Mouse (Mus musculus) forebrain, embryonic 13.5 days (tissue): ENCODE data around the gene Me1. TPM values are rescaled to one million over a fixed set of nuclear protein-coding genes. Genes with fewer than 3 reads are reported as not detected.

Experiments used
- ATAC-seq: fragments of 200-750 bp; cut with Nextera tagmentation; 2 replicates; pipeline ENCODE4 v1.8.0; 2017
- H3K27ac ChIP-seq: fragments of 300-500 bp; sonication (generic); 2 replicates; pipeline ENCODE4 v1.5.1; 2015; ENCODE audit warnings: inconsistent platforms, mild to moderate bottlenecking, moderate library complexity
- H3K27me3 ChIP-seq: fragments of 300-500 bp; sonication (generic); 2 replicates; pipeline ENCODE4 v1.6.1; 2015; ENCODE audit warnings: mild to moderate bottlenecking, inconsistent platforms
- H3K36me3 ChIP-seq: fragments of 300-500 bp; sonication (generic); 2 replicates; pipeline ENCODE4 v1.6.1; 2015; ENCODE audit warnings: mild to moderate bottlenecking, inconsistent platforms; ENCODE audit not compliant: poor library complexity, severe bottlenecking
- H3K4me1 ChIP-seq: fragments of 300-500 bp; sonication (generic); 2 replicates; pipeline ENCODE4 v1.6.1; 2015; ENCODE audit warnings: inconsistent platforms
- H3K4me2 ChIP-seq: fragments of 300-500 bp; sonication (generic); 2 replicates; pipeline ENCODE4 v1.6.1; 2015; ENCODE audit warnings: inconsistent platforms, mild to moderate bottlenecking, moderate library complexity
- H3K4me3 ChIP-seq: fragments of 300-500 bp; sonication (generic); 2 replicates; pipeline ENCODE4 v1.5.1; 2015; ENCODE audit warnings: mild to moderate bottlenecking, inconsistent platforms
- H3K9ac ChIP-seq: fragments of 300-500 bp; sonication (generic); 2 replicates; pipeline ENCODE4 v1.6.1; 2015; ENCODE audit warnings: mild to moderate bottlenecking, inconsistent platforms
- H3K9me3 ChIP-seq: fragments of 300-500 bp; sonication (generic); replicated peaks from 2 replicates; pipeline ENCODE4 v1.6.1; 2016; ENCODE audit warnings: inconsistent platforms
- WGBS: fragments of 180-500 bp; shearing (Covaris S2); methylation state at CpG from one replicate; pipeline ENCODE4 v1.1.7; 2015; 5-methylcytosine and 5-hydroxymethylcytosine counted together
- polyA plus RNA-seq: library from polyadenylated mRNA; unstranded; fragments of >200 nt; fragmentation: Nextera tagmentation; extraction: Ambion mirVana; gene quantifications from 2 replicates; pipeline ENCODE4 v1.2.1, GENCODE M21; 2015

The Me1 gene
- polyA plus RNA-seq, 1 experiment from 2014 or later: 9.5 TPM

DNA sequence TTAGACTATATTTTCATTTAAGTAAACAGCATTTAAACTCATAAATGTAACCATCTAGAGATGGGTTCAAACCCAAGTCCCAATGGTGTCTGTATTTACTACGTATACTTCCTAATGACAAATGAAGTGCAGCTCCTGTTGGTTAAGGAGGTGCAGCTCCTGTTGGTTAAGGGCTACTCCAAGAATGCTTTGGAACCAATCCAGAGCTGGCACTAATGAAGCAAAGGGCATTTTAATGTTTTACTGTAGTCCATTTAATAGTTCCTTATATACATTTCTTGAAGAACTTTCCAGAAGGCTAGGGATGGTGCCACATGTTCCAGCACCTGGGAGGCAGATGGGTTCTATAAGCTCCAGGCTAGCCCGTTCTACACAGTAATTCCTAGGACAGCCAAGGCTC, 20.3 kb downstream of the Me1 start:
- Histone ChIP-seq H3K27me3 (no peaks in the 10 kb centered on the region), H3K4me3 (no peak overlapping the region), H3K9me3 (no peaks in the 10 kb centered on the region), H3K4me1 (no peaks in the 10 kb centered on the region), H3K27ac (no peak overlapping the region), H3K9ac (no peak overlapping the region), H3K36me3 (no peaks in the 10 kb centered on the region), H3K4me2 (no peak overlapping the region)
- no peak for ATAC-seq
- 89% methylated on average over 2 of the region's 2 CpGs for WGBS

DNA sequence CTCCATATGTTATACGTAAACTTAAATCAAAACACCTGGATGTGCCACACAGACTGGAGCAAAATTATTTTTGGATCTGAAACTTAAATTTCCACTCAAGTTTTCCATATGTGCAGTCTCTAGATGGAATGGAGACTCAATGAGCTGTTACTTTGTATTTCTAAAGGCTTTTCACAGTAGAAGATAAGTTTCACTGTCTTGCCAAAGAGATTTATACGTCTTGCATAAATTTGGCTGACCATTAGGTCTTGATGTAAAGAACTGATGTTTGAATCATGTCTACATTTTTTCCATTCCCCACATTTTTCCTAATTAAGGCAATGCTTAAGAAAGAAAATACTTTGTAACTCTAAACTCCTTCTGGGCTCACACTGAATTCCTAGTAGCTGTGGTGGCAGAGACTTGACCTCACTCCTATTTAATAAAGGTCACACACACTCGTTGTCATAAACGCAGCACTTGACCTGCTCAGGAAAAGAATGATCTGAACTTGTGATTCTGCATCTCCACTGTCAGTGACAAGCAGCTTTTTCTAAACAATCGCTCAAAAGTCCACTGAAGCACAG, 22.8 kb downstream of the Me1 start:
- H3K36me3 ChIP-seq: no peaks in the 10 kb centered on the region
- ATAC-seq: no peak
- WGBS: 78% methylated on average over 5 of the region's 5 CpGs
- no peaks in the 10 kb centered on the region for H3K27me3 ChIP-seq
- 0 out of 2 replicates have a peak, but pooled peaks cover 7% of the 10 kb centered on the region for H3K4me1 ChIP-seq
- H3K4me2 ChIP-seq: no peak overlapping the region
- no peak overlapping the region for H3K27ac ChIP-seq
- no peak overlapping the region for H3K9ac ChIP-seq
- no peaks in the 10 kb centered on the region for H3K9me3 ChIP-seq
- H3K4me3 ChIP-seq: no peak overlapping the region

DNA sequence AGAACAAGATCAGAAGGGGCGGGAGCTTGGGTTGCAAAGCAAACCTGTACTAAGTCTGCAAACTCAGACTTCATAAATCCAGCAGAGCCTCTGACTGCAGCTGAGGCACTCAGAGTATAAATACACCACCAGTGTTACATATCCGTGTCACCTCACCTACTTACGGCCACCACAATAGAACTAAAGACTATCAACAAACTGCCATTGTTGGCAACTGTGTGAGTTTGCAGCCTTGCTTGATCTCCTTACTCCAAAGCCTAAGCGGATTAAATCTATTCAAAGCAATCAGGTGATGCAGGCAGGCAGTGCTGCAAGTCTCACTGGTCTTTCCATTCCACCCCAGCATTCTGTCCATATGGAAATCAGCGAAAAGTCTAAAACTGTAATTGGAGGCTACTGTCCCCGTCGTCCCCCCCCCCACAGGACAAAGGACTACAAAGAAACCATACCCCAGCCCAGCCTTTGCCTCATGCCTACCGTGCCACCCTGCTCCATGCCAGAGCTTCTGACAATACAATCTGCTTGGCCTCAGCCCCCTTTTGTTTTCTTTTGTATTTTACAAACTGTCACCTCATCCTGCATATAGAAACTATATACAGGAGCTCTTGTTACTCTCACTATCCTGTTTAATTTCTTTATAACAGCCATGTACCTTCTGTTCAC, 27.0 kb downstream of the Me1 start:
- 0 out of 2 replicates have a peak, but pooled peaks cover 7% of the 10 kb centered on the region for H3K4me1 ChIP-seq
- 0 out of 2 replicates have a peak, but pooled peaks have one; percentile 16 for ATAC-seq
- no peaks in the 10 kb centered on the region for H3K27me3 ChIP-seq
- no peak overlapping the region for H3K27ac ChIP-seq
- H3K4me2 ChIP-seq: no peak overlapping the region
- H3K4me3 ChIP-seq: no peak overlapping the region
- no peaks in the 10 kb centered on the region for H3K36me3 ChIP-seq
- H3K9ac ChIP-seq: no peak overlapping the region
- 11% methylated on average over 8 of the region's 8 CpGs for WGBS
- no peaks in the 10 kb centered on the region for H3K9me3 ChIP-seq

DNA sequence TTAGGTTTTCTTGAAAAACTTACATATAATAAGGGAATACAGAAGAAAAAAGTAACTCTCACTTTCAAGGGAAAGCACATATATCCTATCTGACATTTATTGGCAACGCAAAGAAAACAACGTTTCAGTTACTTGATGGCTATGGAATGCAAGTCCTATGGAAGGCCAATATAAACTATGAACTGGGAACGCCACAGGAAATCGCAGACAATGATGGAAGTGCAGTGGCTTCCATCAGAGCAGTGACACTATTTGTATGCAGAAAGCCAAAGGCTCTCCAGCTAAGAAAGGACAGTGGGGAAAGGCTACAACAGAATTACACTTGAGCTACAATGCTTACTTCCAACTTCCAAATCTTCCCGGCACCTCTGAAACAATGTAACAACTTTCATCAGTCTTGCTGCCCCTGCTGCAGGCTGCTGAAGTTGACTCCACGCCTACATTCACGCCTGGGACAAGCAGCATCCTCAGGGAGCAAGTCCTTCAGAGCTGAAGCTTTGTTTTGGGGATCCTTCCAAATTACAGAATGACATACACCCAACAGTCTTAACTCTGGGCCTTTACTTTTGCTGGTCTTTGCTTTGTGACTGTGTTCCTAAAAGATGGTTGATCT, 28.5 kb downstream of the Me1 start:
- ATAC-seq: no peak
- 88% methylated on average over 7 of the region's 7 CpGs for whole genome bisulfite sequencing
- H3K9ac ChIP-seq: no peak overlapping the region

DNA sequence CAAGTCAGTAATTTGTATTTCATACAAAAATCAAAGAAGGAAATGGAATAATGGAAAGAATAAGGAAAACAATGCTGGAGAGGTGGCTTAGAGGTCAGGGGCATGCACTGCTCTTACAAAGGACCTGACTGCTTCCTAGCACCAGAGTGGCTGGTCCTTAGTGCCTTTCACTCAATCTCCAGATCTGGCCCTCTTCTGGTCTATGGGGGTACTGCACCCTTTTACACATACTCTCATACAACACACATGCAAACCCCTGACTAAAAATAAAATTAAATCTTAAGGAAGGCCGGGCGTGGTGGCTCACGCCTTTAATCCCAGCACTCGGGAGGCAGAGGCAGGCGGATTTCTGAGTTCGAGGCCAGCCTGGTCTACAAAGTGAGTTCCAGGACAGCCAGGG, 34.1 kb downstream of the Me1 start:
- no peaks in the 10 kb centered on the region for H3K27me3 ChIP-seq
- WGBS: 94% methylated on average over 6 of the region's 6 CpGs
- H3K4me1 ChIP-seq: no peaks in the 10 kb centered on the region
- H3K4me2 ChIP-seq: no peak overlapping the region
- no peak overlapping the region for H3K9ac ChIP-seq
- H3K4me3 ChIP-seq: no peak overlapping the region
- H3K27ac ChIP-seq: no peak overlapping the region
- no peak for ATAC-seq
- no peaks in the 10 kb centered on the region for H3K9me3 ChIP-seq
- H3K36me3 ChIP-seq: no peaks in the 10 kb centered on the region

More for the DNA sequence above, 28.5 kb downstream of the Me1 start:
- Histone ChIP-seq H3K27ac (no peak overlapping the region), H3K27me3 (no peaks in the 10 kb centered on the region), H3K4me1 (0 out of 2 replicates have a peak, but pooled peaks cover 7% of the 10 kb centered on the region), H3K4me3 (no peak overlapping the region), H3K4me2 (no peak overlapping the region), H3K9me3 (no peaks in the 10 kb centered on the region), H3K36me3 (no peaks in the 10 kb centered on the region)

DNA sequence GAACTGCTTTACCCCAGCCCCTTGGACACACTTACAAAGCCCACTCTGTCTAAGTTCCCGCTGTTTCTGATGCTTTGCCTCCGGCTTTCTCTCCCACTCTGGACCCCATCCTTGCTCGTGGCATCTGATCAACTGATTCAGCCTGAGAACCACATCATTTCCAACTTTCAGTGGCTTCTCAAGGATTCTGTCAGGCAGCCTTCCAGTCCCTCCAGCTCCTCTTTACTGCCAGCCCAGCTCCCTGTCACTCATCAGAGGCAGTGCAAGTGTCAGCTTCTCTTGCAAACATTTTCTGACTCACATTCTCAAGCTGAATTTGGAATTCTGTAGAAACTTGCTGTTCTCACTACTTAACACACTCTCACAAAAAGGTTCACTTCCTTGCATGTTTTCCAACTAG, 34.5 kb downstream of the Me1 start:
- ATAC-seq: no peak

DNA sequence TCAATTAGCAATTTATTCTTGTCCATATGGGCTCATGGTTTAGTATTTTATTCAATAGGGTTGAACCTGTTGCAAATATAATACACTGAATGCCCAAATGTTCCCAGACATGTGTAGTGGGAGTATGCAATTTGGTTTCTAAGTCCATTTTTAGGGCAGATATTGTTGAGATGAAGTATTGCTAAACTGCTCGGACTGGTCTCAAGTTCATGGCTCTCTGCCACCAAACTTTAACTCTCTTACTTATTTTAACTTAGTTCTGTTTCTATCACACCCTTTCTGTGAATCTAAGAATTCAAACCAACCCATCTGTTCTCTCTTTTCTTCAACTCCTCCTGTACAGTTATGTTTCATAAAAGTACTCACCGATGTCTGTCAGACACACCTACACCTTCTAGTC, 35.4 kb downstream of the Me1 start:
- no peak overlapping the region for H3K4me3 ChIP-seq
- no peaks in the 10 kb centered on the region for H3K27me3 ChIP-seq
- H3K4me1 ChIP-seq: no peaks in the 10 kb centered on the region
- no peak overlapping the region for H3K9ac ChIP-seq
- H3K4me2 ChIP-seq: no peak overlapping the region
- no peaks in the 10 kb centered on the region for H3K9me3 ChIP-seq
- H3K36me3 ChIP-seq: no peaks in the 10 kb centered on the region
- WGBS: 97% methylated on average over 2 of the region's 2 CpGs
- ATAC-seq: no peak
- H3K27ac ChIP-seq: no peak overlapping the region

More for the DNA sequence above, 34.5 kb downstream of the Me1 start:
- Histone ChIP-seq H3K9me3 (no peaks in the 10 kb centered on the region), H3K9ac (no peak overlapping the region), H3K27ac (no peak overlapping the region), H3K4me2 (no peak overlapping the region), H3K36me3 (no peaks in the 10 kb centered on the region), H3K27me3 (no peaks in the 10 kb centered on the region), H3K4me3 (no peak overlapping the region), H3K4me1 (no peaks in the 10 kb centered on the region)
- 92% methylated on average over 3 of the region's 3 CpGs for WGBS

DNA sequence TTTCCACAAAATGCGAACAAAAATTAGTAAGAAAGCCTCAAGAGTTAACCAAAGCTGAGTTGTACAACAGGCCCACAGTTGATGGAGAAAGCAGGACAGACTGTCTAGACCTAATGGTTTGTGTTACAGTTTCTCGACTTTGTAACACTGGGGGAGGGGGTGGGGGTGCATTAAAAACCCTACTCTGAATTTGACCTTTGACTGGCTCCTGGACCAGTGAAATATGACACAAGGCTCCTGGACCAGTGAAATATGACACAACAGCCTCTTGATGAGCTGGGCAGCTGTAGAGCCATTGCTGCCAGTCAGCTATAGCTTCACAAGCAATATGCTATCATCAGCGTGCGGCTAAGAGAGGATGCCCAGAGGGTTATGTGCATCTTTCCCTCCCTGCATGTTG, 37.4 kb downstream of the Me1 start:
- no peak for ATAC-seq
- H3K36me3 ChIP-seq: no peaks in the 10 kb centered on the region
- no peak overlapping the region for H3K9ac ChIP-seq
- no peaks in the 10 kb centered on the region for H3K27me3 ChIP-seq
- H3K4me2 ChIP-seq: no peak overlapping the region
- H3K27ac ChIP-seq: no peak overlapping the region
- H3K4me1 ChIP-seq: no peaks in the 10 kb centered on the region
- H3K4me3 ChIP-seq: no peak overlapping the region
- WGBS: 91% methylated on average over 4 of the region's 4 CpGs
- no peaks in the 10 kb centered on the region for H3K9me3 ChIP-seq

DNA sequence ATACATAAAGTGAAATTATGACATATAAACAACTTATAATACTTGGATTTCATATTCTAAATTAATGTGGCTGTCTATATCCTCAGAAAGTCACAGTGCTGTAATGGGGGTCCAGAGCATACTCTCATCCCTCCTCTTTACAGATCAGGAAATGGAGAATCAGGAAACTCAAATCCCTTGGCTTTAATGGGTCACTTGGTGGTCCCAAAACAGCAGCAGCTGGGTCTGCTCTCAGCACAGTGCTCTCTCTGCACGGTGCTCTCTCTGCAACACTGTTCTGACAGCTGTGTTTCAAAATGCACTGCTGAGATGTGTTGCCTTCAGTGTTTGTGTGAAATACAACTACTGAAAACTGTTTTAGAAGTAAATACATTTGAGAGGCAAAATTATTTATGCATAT, 43.6 kb downstream of the Me1 start:
- no peak overlapping the region for H3K4me2 ChIP-seq
- H3K36me3 ChIP-seq: no peaks in the 10 kb centered on the region
- no peak overlapping the region for H3K4me3 ChIP-seq
- no peak for ATAC-seq
- 78% methylated on average over 1 of the region's 1 CpGs for WGBS
- H3K27me3 ChIP-seq: no peaks in the 10 kb centered on the region
- no peak overlapping the region for H3K27ac ChIP-seq
- no peaks in the 10 kb centered on the region for H3K4me1 ChIP-seq
- no peaks in the 10 kb centered on the region for H3K9me3 ChIP-seq
- no peak overlapping the region for H3K9ac ChIP-seq

DNA sequence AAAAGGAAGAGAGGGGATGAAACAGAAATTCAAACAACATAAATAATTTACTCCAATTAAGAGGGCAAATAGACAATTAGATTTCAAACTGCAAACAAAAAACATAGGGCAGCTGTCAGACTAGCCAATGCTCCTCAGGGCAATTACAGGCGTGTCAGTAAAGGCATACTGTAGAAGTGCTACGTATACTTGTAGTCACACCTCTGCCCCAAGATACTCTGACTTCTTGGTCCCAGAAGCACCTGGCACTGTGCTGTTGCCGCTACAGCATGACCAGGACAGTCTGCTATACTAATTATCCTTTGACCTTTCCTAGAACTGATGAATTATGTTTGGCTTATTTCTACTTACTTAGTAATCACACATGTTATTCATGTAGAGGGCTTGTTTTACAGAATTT, 44.5 kb downstream of the Me1 start:
- WGBS: 74% methylated on average over 3 of the region's 3 CpGs

DNA sequence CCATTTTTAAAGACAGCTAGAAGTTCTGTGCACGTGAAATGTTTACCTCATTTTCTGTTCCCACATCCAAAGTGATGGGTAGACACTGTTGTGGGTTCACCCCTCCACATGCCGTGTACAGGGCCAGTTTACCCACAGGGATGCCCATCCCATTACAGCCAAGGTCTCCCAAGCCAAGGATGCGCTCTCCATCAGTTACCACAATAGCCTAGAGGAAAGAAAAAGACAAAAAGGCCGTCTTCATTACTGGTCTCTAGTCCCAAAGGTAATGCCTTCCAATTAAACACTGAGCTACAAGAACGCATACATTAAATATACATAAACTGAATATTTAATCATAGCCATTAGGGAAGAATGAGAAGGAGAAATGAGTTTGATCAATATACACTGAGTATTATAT, 44.9 kb downstream of the Me1 start:
- Histone ChIP-seq H3K36me3 (no peaks in the 10 kb centered on the region), H3K4me1 (no peaks in the 10 kb centered on the region), H3K9me3 (no peaks in the 10 kb centered on the region), H3K4me3 (no peak overlapping the region), H3K9ac (no peak overlapping the region), H3K27ac (no peak overlapping the region), H3K4me2 (no peak overlapping the region), H3K27me3 (no peaks in the 10 kb centered on the region)
- 79% methylated on average over 5 of the region's 5 CpGs for WGBS
- no peak for ATAC-seq

More for the DNA sequence above, 44.5 kb downstream of the Me1 start:
- no peaks in the 10 kb centered on the region for H3K27me3 ChIP-seq
- H3K4me1 ChIP-seq: no peaks in the 10 kb centered on the region
- ATAC-seq: no peak
- no peak overlapping the region for H3K9ac ChIP-seq
- H3K36me3 ChIP-seq: no peaks in the 10 kb centered on the region
- no peaks in the 10 kb centered on the region for H3K9me3 ChIP-seq
- no peak overlapping the region for H3K27ac ChIP-seq
- H3K4me2 ChIP-seq: no peak overlapping the region
- H3K4me3 ChIP-seq: no peak overlapping the region

DNA sequence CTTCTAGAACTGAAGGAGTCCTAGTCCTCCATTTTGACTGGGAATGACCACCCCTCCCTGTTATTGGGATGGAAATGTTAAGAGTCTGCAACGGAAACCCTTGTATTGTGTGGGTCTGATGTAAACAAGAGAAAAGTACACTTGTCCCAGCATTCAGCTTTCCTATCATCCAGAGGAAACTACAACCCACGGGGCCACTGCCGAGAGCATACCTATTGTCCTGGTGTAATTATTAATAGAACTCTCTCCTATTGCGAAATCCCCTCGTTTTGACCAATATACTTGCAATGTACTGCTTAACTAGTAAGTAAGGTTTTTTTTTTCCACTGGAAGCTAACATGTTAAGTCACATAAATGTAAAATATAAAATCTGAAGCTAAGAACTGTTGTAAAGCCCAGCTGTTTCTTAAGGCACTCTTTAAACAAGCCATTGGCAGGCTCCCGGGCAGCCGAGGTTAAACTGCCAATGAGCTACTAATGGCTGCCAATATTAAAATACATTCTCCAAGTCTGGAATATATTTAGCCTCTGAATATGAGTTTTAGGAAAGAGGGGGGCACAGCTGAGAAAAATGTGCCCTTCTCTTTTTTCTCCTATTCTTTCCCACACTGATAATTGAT, 47.7 kb downstream of the Me1 start:
- WGBS: 62% methylated on average over 7 of the region's 7 CpGs
- Histone ChIP-seq H3K9ac (no peak overlapping the region), H3K27me3 (no peaks in the 10 kb centered on the region), H3K27ac (no peak overlapping the region), H3K4me1 (no peaks in the 10 kb centered on the region), H3K4me3 (no peak overlapping the region), H3K4me2 (no peak overlapping the region), H3K9me3 (no peaks in the 10 kb centered on the region), H3K36me3 (no peaks in the 10 kb centered on the region)
- no peak for ATAC-seq
